Mouse (Mus musculus) embryonic fibroblast, embryonic 13.5 days (primary cell): Measurements from ENCODE around the gene Atg7.

Experiments
- CTCF ChIP-seq: IDR thresholded peaks from 2 replicates; pipeline ENCODE4 v1.5.1; 2011; ENCODE audit warnings: mild to moderate bottlenecking, control low read depth, low read length, moderate library complexity, borderline replicate concordance; ENCODE audit not compliant: insufficient read depth
- POLR2A ChIP-seq: IDR thresholded peaks from 2 replicates; pipeline ENCODE4 v1.6.1; 2011; ENCODE audit warnings: low read depth, mild to moderate bottlenecking, control low read depth, low read length, moderate library complexity

DNA sequence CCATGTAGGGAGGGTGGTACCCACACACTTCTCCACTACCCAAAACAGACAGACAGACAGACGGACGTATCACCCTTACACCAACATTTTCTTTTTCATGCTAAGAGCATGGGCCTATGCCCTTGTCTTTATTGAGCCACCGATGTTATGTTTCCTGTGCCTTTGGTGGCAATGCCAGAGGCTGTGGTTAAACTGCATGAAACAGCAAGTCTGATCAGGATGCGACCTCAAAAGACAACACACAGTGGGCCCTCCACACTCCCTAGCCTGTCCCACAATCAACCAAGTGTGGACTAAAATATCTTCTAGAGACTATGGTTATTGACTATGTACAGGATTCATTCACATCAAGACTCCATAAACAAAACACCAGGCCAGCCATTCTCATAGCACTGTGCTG, 256.1 kb downstream of the Atg7 start:
- TF ChIP-seq POLR2A = no peak
- no peak for TF ChIP-seq CTCF
